Mouse (Mus musculus) stomach, embryonic 16.5 days (tissue): ENCODE results near the gene A630001G21Rik. TPM values are rescaled to one million over a fixed set of nuclear protein-coding genes. Genes with fewer than 3 reads are reported as not detected.

Source experiments
- ATAC-seq: fragments of 200-750 bp; cut with Nextera tagmentation; 2 replicates; pipeline ENCODE4 v1.8.0; 2017; ENCODE audit warnings: moderate number of reproducible peaks, moderate TSS enrichment; ENCODE audit not compliant: insufficient read depth, low FRiP score
- H3K27ac ChIP-seq: fragments of 300-500 bp; sonication (generic); 2 replicates; pipeline ENCODE4 v1.5.1; 2014; ENCODE audit warnings: low read length
- H3K27me3 ChIP-seq: fragments of 300-500 bp; sonication (generic); 2 replicates; pipeline ENCODE4 v1.6.1; 2014; ENCODE audit warnings: low read length, control low read depth, mixed read lengths; ENCODE audit not compliant: control insufficient read depth, insufficient read depth
- H3K36me3 ChIP-seq: fragments of 300-500 bp; sonication (generic); 2 replicates; pipeline ENCODE4 v1.6.1; 2014; ENCODE audit warnings: low read length; ENCODE audit not compliant: control insufficient read depth, insufficient read depth
- H3K4me1 ChIP-seq: fragments of 300-500 bp; sonication (generic); 2 replicates; pipeline ENCODE4 v1.6.1; 2014; ENCODE audit warnings: low read length, control low read depth, mixed read lengths; ENCODE audit not compliant: control insufficient read depth, insufficient read depth
- H3K4me2 ChIP-seq: fragments of 300-500 bp; sonication (generic); 2 replicates; pipeline ENCODE4 v1.6.1; 2014; ENCODE audit warnings: low read depth, low read length, mixed read lengths
- H3K4me3 ChIP-seq: fragments of 300-500 bp; sonication (generic); replicated peaks from 2 replicates; pipeline ENCODE4 v1.5.1; 2014; ENCODE audit warnings: mild to moderate bottlenecking, low read length
- H3K9ac ChIP-seq: fragments of 300-500 bp; sonication (generic); 2 replicates; pipeline ENCODE4 v1.6.1; 2014; ENCODE audit warnings: low read length
- H3K9me3 ChIP-seq: fragments of 300-500 bp; sonication (generic); replicated peaks from 2 replicates; pipeline ENCODE4 v1.6.1; 2016; ENCODE audit warnings: low read length, control low read depth; ENCODE audit not compliant: control insufficient read depth
- WGBS: fragments of 180-500 bp; shearing (Covaris S2); extraction: QIAGEN DNeasy Blood & Tissue Kit; methylation state at CpG from one replicate; pipeline ENCODE4 v1.1.7; 2014; 5-methylcytosine and 5-hydroxymethylcytosine counted together
- polyA plus RNA-seq: library from polyadenylated mRNA; unstranded; fragments of >200 nt; fragmentation: Nextera tagmentation; extraction: Ambion mirVana; gene quantifications from 2 replicates; pipeline ENCODE4 v1.2.1, GENCODE M21; 2015

The A630001G21Rik gene
- polyA plus RNA-seq, 1 experiment from 2014 or later = 1.3 TPM

GRCm38 (mm10) chr1:85779428-85780180 lies 1.2 kb upstream of the A630001G21Rik start:
- Histone ChIP-seq H3K4me1 (no peaks in the 10 kb centered on the region), H3K4me3 (no peak overlapping the region), H3K9ac (no peak overlapping the region), H3K9me3 (no peaks in the 10 kb centered on the region), H3K36me3 (no peaks in the 10 kb centered on the region), H3K27ac (no peak overlapping the region), H3K4me2 (no peak overlapping the region), H3K27me3 (no peaks in the 10 kb centered on the region)
- 65% methylated on average over 4 of the region's 4 CpGs for WGBS
- no peak for ATAC-seq

- no peak overlapping the region for H3K4me2 ChIP-seq
- no peaks in the 10 kb centered on the region for H3K4me1 ChIP-seq
- no peak overlapping the region for H3K27ac ChIP-seq
- ATAC-seq = no peak
- no peak overlapping the region for H3K4me3 ChIP-seq
- no peak overlapping the region for H3K9ac ChIP-seq
- H3K27me3 ChIP-seq = no peaks in the 10 kb centered on the region
- WGBS = 56% methylated on average over 3 of the region's 3 CpGs
- H3K9me3 ChIP-seq = no peaks in the 10 kb centered on the region
- no peaks in the 10 kb centered on the region for H3K36me3 ChIP-seq
Observed at GRCm38 (mm10) chr1:85779012-85779411, 569 bp upstream of the A630001G21Rik start.

GRCm38 (mm10) chr1:85776154-85776553 lies 2.3 kb downstream of the A630001G21Rik start:
- no peak overlapping the region for H3K4me3 ChIP-seq
- no peak overlapping the region for H3K9ac ChIP-seq
- no peak overlapping the region for H3K27ac ChIP-seq
- no peak overlapping the region for H3K4me2 ChIP-seq
- no peaks in the 10 kb centered on the region for H3K27me3 ChIP-seq
- no peaks in the 10 kb centered on the region for H3K4me1 ChIP-seq
- no peaks in the 10 kb centered on the region for H3K9me3 ChIP-seq
- 47% methylated on average over 10 of the region's 10 CpGs for WGBS
- no peaks in the 10 kb centered on the region for H3K36me3 ChIP-seq
- ATAC-seq = no peak

GRCm38 (mm10) chr1:85775136-85775535 lies 3.3 kb downstream of the A630001G21Rik start:
- Histone ChIP-seq H3K4me3 (no peak overlapping the region), H3K27ac (no peak overlapping the region), H3K4me1 (no peaks in the 10 kb centered on the region), H3K36me3 (no peaks in the 10 kb centered on the region), H3K9me3 (no peaks in the 10 kb centered on the region), H3K27me3 (no peaks in the 10 kb centered on the region), H3K9ac (no peak overlapping the region), H3K4me2 (no peak overlapping the region)
- no peak for ATAC-seq
- WGBS = 58% methylated on average over 7 of the region's 7 CpGs

GRCm38 (mm10) chr1:85771976-85772375 lies 6.5 kb downstream of the A630001G21Rik start:
- no peak overlapping the region for H3K27ac ChIP-seq
- no peak for ATAC-seq

GRCm38 (mm10) chr1:85767754-85768153 lies 10.7 kb downstream of the A630001G21Rik start:
- Histone ChIP-seq H3K4me2 (no peak overlapping the region), H3K9me3 (no peaks in the 10 kb centered on the region), H3K9ac (no peak overlapping the region), H3K4me1 (no peaks in the 10 kb centered on the region), H3K36me3 (no peaks in the 10 kb centered on the region), H3K27me3 (no peaks in the 10 kb centered on the region), H3K27ac (no peak overlapping the region), H3K4me3 (no peak overlapping the region)
- no peak for ATAC-seq
- WGBS = 56% methylated on average over 1 of the region's 1 CpGs

More at GRCm38 (mm10) chr1:85771976-85772375, 6.5 kb downstream of the A630001G21Rik start:
- Histone ChIP-seq H3K36me3 (no peaks in the 10 kb centered on the region), H3K9ac (no peak overlapping the region), H3K4me1 (no peaks in the 10 kb centered on the region), H3K27me3 (no peaks in the 10 kb centered on the region), H3K4me3 (no peak overlapping the region), H3K4me2 (no peak overlapping the region), H3K9me3 (no peaks in the 10 kb centered on the region)
- WGBS = 64% methylated on average over 3 of the region's 3 CpGs

- Histone ChIP-seq H3K9me3 (no peaks in the 10 kb centered on the region), H3K4me2 (no peak overlapping the region), H3K27ac (no peak overlapping the region), H3K4me1 (no peaks in the 10 kb centered on the region), H3K4me3 (no peak overlapping the region), H3K27me3 (no peaks in the 10 kb centered on the region), H3K36me3 (no peaks in the 10 kb centered on the region), H3K9ac (no peak overlapping the region)
- WGBS = 86% methylated on average over 3 of the region's 3 CpGs
- ATAC-seq = no peak
Observed at GRCm38 (mm10) chr1:85766120-85766519, 12.3 kb downstream of the A630001G21Rik start.

GRCm38 (mm10) chr1:85764291-85764690 lies 14.2 kb downstream of the A630001G21Rik start:
- H3K4me2 ChIP-seq = no peak overlapping the region
- H3K36me3 ChIP-seq = no peaks in the 10 kb centered on the region
- H3K27me3 ChIP-seq = no peaks in the 10 kb centered on the region
- 81% methylated on average over 4 of the region's 4 CpGs for WGBS
- no peak overlapping the region for H3K27ac ChIP-seq
- ATAC-seq = no peak
- no peaks in the 10 kb centered on the region for H3K9me3 ChIP-seq
- no peaks in the 10 kb centered on the region for H3K4me1 ChIP-seq
- no peak overlapping the region for H3K9ac ChIP-seq
- no peak overlapping the region for H3K4me3 ChIP-seq

GRCm38 (mm10) chr1:85763386-85763785 lies 15.1 kb downstream of the A630001G21Rik start:
- Histone ChIP-seq H3K36me3 (no peaks in the 10 kb centered on the region), H3K9ac (no peak overlapping the region), H3K4me2 (no peak overlapping the region), H3K4me1 (no peaks in the 10 kb centered on the region), H3K4me3 (no peak overlapping the region), H3K9me3 (no peaks in the 10 kb centered on the region), H3K27me3 (no peaks in the 10 kb centered on the region), H3K27ac (no peak overlapping the region)
- WGBS = 68% methylated on average over 6 of the region's 6 CpGs
- ATAC-seq = no peak
